Mouse (Mus musculus): ENCODE results near the gene Olfr1458. TPM values are rescaled to one million over a fixed set of nuclear protein-coding genes. Genes with fewer than 3 reads are reported as not detected.

The Olfr1458 gene
- total RNA-seq (2023): not detected

GRCm38 (mm10) chr19:13106675-13107074 lies at the start of gene Olfr1458:
Gene Olfr1458, minus strand, starts transcription at chr19:13106775.

GRCm38 (mm10) chr19:13149449-13149848 lies 42.9 kb upstream of the Olfr1458 start, which contains the start of gene Olfr1459:
Gene Olfr1459, minus strand, starts transcription at chr19:13149549.

GRCm38 (mm10) chr19:13097791-13098190 lies 8.8 kb downstream of the Olfr1458 start, which contains the start of gene Olfr1457:
Gene Olfr1457, minus strand, starts transcription at chr19:13097891.

GRCm38 (mm10) chr19:13060310-13060709 lies 46.3 kb downstream of the Olfr1458 start, which contains the start of gene Olfr1454:
Gene Olfr1454, plus strand, starts transcription at chr19:13060610.

Other genes starting within 250 kb of the Olfr1458 start
- 0.31 TPM for gene Olfr1444, start 249.5 kb downstream of the Olfr1458 start, total RNA-seq (2023)
- not detected for gene Olfr1445, start 222.9 kb downstream of the Olfr1458 start, total RNA-seq (2023)
- gene Olfr1446, start 213.3 kb downstream of the Olfr1458 start, total RNA-seq (2023): not detected
- gene Olfr1447, start 203.0 kb downstream of the Olfr1458 start, total RNA-seq (2023): not detected
- gene Olfr1448, start 182.4 kb downstream of the Olfr1458 start, total RNA-seq (2023): not detected
- gene Olfr1449, start 175.9 kb downstream of the Olfr1458 start, total RNA-seq (2023): not detected
- gene Olfr1450, start 156.5 kb downstream of the Olfr1458 start, total RNA-seq (2023): not detected
- not detected for gene Olfr1451, start 111.8 kb downstream of the Olfr1458 start, total RNA-seq (2023)
- not detected for gene Olfr1453, start 78.4 kb downstream of the Olfr1458 start, total RNA-seq (2023)
- not detected for gene Olfr1454, start 46.2 kb downstream of the Olfr1458 start, total RNA-seq (2023)
- gene Olfr1457, start 8.9 kb downstream of the Olfr1458 start, total RNA-seq (2023): not detected
- not detected for gene Olfr1459, start 42.8 kb upstream of the Olfr1458 start, total RNA-seq (2023)
- gene Olfr1461, start 56.2 kb upstream of the Olfr1458 start, total RNA-seq (2023): not detected
- gene Olfr1462, start 79.0 kb upstream of the Olfr1458 start, total RNA-seq (2023): not detected
- gene Olfr1463, start 124.6 kb upstream of the Olfr1458 start, total RNA-seq (2023): not detected
- not detected for gene Olfr1465, start 208.8 kb upstream of the Olfr1458 start, total RNA-seq (2023)
- gene Olfr1466, start 232.1 kb upstream of the Olfr1458 start, total RNA-seq (2023): not detected